Mouse (Mus musculus): ENCODE data around the gene Dock7. TPM values are rescaled to one million over a fixed set of nuclear protein-coding genes. Genes with fewer than 3 reads are reported as not detected.
A peak's percentile ranks its signal among the peaks of the same experiment; 100 is the strongest.

Gene Dock7
- total RNA-seq, 2 experiments from 2014 or later, result 40.2 to 42.7 TPM

- peak in 1 of 2 experiments; percentile 85 for DNase-seq (ENCODE audit: low spot score in 2 of 2)
- intact Hi-C loops (cut with DNase I), result loop anchor here (1.0 to 5.0 kb wide), 2 partner anchors 199 to 271 kb away; partner anchors contain the start of gene Dock7
Measured at GRCm38 (mm10) chr4:98923568-98924070, 197.1 kb downstream of the Dock7 start, which contains the start of gene Usp1. Gene Usp1 (plus strand): TSS chr4:98923810.

- intact Hi-C loops (cut with DNase I), result loop anchor here (1.0 to 5.0 kb wide), 2 partner anchors 199 to 271 kb away; partner anchors contain the start of gene Dock7
- peak; percentile 97 to 100 for DNase-seq (ENCODE audit: low spot score in 2 of 2)
Measured at GRCm38 (mm10) chr4:98922643-98923567, 197.8 kb downstream of the Dock7 start.

DNA sequence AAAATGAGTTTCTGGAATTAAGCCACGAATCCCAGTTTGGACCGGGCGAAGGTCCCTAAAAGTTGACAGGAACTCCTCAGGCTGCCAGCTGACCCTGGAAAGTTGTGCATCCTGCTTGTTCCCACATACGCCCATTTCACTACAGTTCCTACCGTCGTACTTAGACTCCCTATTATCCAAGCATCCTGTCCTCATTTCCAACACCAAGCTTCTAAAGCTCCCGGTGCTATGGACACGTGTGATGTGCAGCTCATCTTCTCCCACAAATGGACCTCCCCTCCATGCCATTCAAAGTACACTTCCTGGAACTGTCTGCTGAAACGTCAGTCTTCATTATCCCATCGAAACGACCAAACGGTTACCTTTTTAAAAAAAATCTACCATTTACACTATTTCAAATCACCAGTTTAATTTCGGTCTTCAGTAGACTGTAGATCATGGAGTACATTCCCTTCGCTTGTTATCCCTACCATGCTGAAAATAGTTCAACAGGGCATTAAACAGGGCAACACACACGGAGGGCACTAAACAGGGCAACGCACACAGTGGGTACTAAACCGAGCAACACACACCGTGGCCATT is 198.6 kb downstream of the Dock7 start:
- peak; percentile 10 to 21 for DNase-seq (ENCODE audit: low spot score in 2 of 2)
- intact Hi-C loops (cut with DNase I), result loop anchor here (5.0 kb wide), 1 partner anchor 200 kb away; the partner anchor contains the start of gene Dock7

GRCm38 (mm10) chr4:98920896-98921295 is 199.8 kb downstream of the Dock7 start:
- DNase-seq (ENCODE audit: low spot score in 2 of 2), result no peak
- intact Hi-C loops (cut with DNase I), result loop anchor here (5.0 kb wide), 1 partner anchor 201 kb away; the partner anchor contains the start of gene Dock7

DNA sequence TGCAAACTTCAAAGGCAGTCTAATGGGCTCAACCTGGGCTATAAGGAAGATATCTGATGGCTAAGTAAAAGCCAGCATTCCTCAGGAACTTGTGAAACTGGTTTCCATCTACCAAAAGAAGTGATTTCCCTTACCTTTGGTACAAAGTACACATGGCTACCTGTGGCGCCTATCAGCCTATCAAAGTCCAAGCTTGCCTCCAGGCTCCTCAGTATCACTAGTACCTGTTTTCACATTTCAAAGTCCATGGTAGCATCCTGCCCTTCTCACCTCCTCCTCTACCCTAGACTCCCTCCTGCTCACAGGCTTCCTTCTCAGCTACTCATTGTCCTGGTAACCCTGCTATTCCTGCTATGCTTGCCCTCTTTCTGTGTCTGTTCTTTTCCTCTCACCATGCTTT is 202.5 kb downstream of the Dock7 start:
- intact Hi-C loops (cut with DNase I), result no loop called here
- no peak for DNase-seq (ENCODE audit: low spot score in 2 of 2)

DNA sequence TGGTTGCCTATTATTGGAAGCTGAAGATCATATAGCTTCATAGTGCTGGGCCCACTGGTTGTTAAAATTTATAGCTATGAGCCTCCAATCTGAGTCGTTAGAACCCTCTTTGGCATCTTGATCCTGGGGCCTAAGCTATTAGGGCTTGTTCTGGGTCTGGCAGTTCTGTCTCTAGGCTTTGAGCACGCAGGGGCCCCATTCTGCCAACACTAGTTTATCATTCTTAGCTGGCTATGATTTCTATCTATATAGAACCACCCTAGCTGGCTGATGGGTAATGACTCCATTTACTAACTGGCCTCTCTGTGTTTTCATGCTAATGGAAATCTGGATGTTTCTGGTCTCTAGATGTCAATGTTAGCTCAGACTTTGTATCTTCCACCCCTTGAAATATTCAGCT is 203.0 kb downstream of the Dock7 start:
- intact Hi-C loops (cut with DNase I), result no loop called here
- no peak for DNase-seq (ENCODE audit: low spot score in 2 of 2)

- no peak for DNase-seq (ENCODE audit: low spot score in 2 of 2)
- intact Hi-C loops (cut with DNase I), result no loop called here
Measured at GRCm38 (mm10) chr4:98910246-98910645, 210.5 kb downstream of the Dock7 start.

DNA sequence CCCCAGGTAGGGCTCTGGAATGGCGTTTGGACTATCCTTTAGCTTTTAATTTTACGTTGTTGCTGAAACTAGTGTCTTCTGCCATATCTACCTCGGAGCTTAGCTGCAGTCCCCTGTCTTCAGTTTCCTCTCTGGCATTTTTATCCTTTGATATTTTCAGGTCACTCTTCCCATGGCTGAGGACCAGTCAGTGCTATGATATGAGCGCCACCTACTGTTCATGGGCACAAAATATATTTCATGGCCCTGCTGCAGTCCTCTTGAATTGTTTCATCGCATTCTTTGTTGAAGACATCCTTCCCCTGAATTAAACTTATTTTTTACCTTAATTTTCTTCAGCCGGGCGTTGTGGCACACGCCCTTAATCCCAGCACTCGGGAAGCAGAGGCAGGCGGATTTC is 233.6 kb downstream of the Dock7 start:
- intact Hi-C loops (cut with DNase I), result loop anchor here (1.0 to 2.0 kb wide), 2 partner anchors 148 to 162 kb away; no protein-coding TSS in a partner anchor
- peak; percentile 41 to 58 for DNase-seq (ENCODE audit: low spot score in 2 of 2)

Other genes starting within 250 kb of the Dock7 start
- gene Usp1, start 197.1 kb downstream of the Dock7 start, total RNA-seq (2021), result 10 to 100 TPM; 20.1 to 21.4 TPM
- not detected for gene Angptl3, start 90.0 kb downstream of the Dock7 start, total RNA-seq (2021)
- gene Atg4c, start 73.0 kb upstream of the Dock7 start, total RNA-seq (2021), result 10 to 100 TPM; 37.1 to 39.8 TPM
- 1 to 10 TPM in 1 of 2 experiments, under 1 TPM in 1; 0.25 to 1.6 TPM for gene Gm12689, start 175.0 kb upstream of the Dock7 start, total RNA-seq (2021)